Mouse (Mus musculus): Measurements from ENCODE around the gene Etnk1. TPM values are rescaled to one million over a fixed set of nuclear protein-coding genes. Genes with fewer than 3 reads are reported as not detected.
A peak's percentile ranks its signal among the peaks of the same experiment; 100 is the strongest.

Etnk1 gene
- total RNA-seq, 2 experiments from 2014 or later: 151 to 153 TPM

GRCm38 (mm10) chr6:143239362-143240074 lies 72.5 kb downstream of the Etnk1 start:
- no peak for DNase-seq (ENCODE audit: extremely low spot score in 1 of 2, low spot score in 2 of 2)
- intact Hi-C loops (cut with DNase I): no loop called here

DNA sequence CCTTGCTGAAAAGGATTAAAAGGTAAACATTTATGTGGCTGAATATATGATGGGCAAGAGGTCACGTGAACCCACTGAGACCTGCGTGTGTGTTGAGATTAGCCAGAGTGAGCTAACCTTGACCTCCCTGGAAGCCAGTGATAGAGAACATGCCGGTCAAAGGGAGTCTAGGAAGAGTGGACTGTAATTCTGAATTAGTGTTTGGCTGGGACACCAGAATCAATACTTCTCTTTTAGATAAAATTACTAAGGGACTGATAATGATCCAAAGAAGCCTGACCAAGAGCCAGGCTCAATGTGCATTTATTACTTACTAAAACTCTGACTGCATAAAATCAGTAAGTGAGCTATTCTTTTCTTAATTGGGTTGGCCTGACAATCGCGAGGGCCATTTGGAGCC lies 76.2 kb downstream of the Etnk1 start:
- intact Hi-C loops (cut with DNase I): no loop called here
- DNase-seq (ENCODE audit: extremely low spot score in 1 of 2, low spot score in 2 of 2): no peak

DNA sequence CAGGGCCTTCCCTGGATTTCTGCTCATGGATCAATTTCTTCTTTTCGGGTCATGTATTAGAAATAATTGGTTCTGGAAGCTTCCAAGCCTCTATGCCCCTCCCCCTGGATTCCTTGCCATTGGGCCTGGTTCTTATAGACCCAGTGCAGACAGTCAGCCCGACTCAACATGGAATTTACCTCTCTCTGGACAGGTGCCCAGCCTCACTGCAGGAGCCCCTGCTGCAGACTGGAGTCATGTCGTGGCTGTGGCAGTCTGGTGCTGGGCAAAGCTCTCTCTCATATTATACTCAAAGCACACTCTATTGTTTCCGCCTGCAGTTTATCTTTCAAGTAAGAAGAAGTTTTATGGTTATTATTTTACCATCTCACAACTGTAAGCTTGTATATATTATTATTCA lies 90.9 kb downstream of the Etnk1 start:
- intact Hi-C loops (cut with DNase I): no loop called here
- DNase-seq (ENCODE audit: extremely low spot score in 1 of 2, low spot score in 2 of 2): no peak

GRCm38 (mm10) chr6:143259169-143259629 lies 92.2 kb downstream of the Etnk1 start:
- DNase-seq (ENCODE audit: extremely low spot score in 1 of 2, low spot score in 2 of 2): peak; percentile 45 to 51
- intact Hi-C loops (cut with DNase I): no loop called here

GRCm38 (mm10) chr6:143259870-143260559 lies 93.0 kb downstream of the Etnk1 start:
- DNase-seq (ENCODE audit: extremely low spot score in 1 of 2, low spot score in 2 of 2): no peak
- intact Hi-C loops (cut with DNase I): no loop called here

GRCm38 (mm10) chr6:143260560-143261288 lies 93.7 kb downstream of the Etnk1 start:
- no peak for DNase-seq (ENCODE audit: extremely low spot score in 1 of 2, low spot score in 2 of 2)

GRCm38 (mm10) chr6:143261289-143261665 lies 94.3 kb downstream of the Etnk1 start:
- intact Hi-C loops (cut with DNase I): no loop called here
- no peak for DNase-seq (ENCODE audit: extremely low spot score in 1 of 2, low spot score in 2 of 2)

More at GRCm38 (mm10) chr6:143260560-143261288, 93.7 kb downstream of the Etnk1 start:
- intact Hi-C loops (cut with DNase I): no loop called here

DNA sequence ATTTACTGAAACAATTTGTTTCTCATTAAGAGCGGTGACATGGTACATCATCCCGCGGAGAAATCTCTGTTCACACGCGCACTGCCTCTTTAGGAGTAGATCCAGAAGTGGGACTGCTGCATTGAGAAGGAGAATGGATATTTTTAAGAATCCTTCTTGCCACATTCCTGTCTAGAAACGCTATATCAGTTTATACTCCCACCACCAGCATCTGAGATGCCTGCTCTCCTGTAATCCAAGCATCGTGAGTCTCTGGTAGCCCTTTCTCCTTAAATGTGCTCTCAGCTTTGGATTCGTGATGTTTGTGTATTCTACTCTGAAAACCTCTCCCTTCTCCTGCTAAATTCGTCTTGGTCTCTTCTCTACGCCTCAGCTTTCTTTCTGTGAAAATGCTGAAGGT lies 98.5 kb downstream of the Etnk1 start:
- no peak for DNase-seq (ENCODE audit: extremely low spot score in 1 of 2, low spot score in 2 of 2)
- intact Hi-C loops (cut with DNase I): no loop called here

DNA sequence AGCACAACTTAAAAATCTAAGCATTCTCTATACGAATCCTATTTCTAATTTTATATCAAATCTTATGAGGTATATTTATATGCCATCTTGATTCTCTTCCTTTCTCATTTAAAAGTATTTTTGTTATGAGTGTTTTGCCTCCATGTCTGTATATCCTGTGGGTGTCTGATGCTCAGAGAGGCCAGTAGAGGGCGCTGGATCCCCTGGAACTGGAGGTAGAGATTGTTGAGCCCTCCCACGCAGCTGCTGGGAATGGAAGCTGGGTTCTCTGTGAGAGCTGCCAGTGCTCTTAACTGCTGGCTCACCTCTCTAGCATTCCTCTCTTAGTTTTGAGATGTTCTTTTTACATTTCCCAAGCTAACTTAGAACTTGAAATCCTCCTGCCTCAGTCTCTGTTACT lies 112.2 kb downstream of the Etnk1 start:
- intact Hi-C loops (cut with DNase I): no loop called here
- no peak for DNase-seq (ENCODE audit: extremely low spot score in 1 of 2, low spot score in 2 of 2)

Other genes with a start within 250 kb of the Etnk1 start
- 10 to 100 TPM; 21.7 to 24.4 TPM for gene St8sia1, start 202.8 kb upstream of the Etnk1 start, total RNA-seq (2021)
- gene C2cd5, start 67.1 kb upstream of the Etnk1 start, total RNA-seq (2021): 10 to 100 TPM; 62.6 to 67.3 TPM